Mouse (Mus musculus): ENCODE data around the gene Samd1. TPM values are rescaled to one million over a fixed set of nuclear protein-coding genes. Genes with fewer than 3 reads are reported as not detected.
A peak's percentile ranks its signal among the peaks of the same experiment; 100 is the strongest.

Gene Samd1
- polyA plus RNA-seq, 1 experiment from 2014 or later, result 5.6 TPM

DNA sequence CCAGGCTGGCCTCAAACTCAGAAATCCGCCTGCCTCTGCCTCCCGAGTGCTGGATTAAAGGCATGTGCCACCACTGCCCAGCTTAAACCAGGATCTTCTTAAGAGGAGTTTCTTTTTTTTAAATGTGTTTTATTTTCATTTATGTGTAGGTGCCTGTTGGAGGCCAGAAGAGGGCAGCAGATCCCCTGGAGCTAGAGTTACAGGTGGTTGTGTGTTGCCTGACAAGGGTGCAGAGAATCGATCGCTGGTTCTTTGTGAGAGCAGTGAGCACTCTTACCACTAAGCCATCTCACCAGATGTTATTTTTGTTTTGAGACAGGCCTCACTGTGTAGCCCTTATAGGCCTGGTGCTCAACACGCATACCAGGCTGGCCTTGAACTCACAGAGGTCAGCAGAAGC lies 18.4 kb downstream of the Samd1 start:
- peaks cover 39% of the 10 kb centered on the region for H3K27me3 ChIP-seq
- no peaks in the 10 kb centered on the region for H3K36me3 ChIP-seq
- no peak overlapping the region for H3K27ac ChIP-seq
- WGBS, result 94% methylated on average over 5 of the region's 5 CpGs
- no peak for ATAC-seq (replicated peaks; ENCODE audit: insufficient number of reproducible peaks, insufficient read depth, low FRiP score, low read depth)
- H3K9me3 ChIP-seq (replicated peaks), result no peaks in the 10 kb centered on the region
- H3K9ac ChIP-seq, result no peak overlapping the region
- H3K4me3 ChIP-seq, result no peak overlapping the region
- peaks cover 19% of the 10 kb centered on the region for H3K4me1 ChIP-seq (replicated peaks)
- no peak overlapping the region for H3K4me2 ChIP-seq

DNA sequence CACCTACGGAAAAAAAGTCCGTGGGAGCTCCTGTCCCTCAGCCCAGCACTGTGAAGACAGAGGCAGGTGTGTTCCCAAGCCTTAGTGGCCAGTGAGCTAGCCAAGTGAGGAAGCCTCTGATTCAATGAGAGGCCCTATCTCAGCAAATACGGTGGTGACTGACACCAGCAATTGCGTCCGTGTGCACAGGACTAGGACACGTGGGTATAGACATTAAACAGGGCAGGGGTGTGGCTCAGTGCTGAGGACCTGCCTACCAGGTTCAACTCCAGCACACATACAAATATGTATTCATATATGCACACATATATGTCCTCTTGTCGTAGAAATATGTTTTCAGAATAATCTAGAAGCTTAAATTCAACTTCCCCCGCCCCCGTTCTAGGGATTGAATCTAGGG lies 22.3 kb downstream of the Samd1 start:
- no peak overlapping the region for H3K4me2 ChIP-seq
- peaks cover 36% of the 10 kb centered on the region for H3K4me1 ChIP-seq (replicated peaks)
- peaks cover 22% of the 10 kb centered on the region for H3K27me3 ChIP-seq
- H3K27ac ChIP-seq, result no peak overlapping the region
- H3K9ac ChIP-seq, result no peak overlapping the region
- no peak for ATAC-seq (replicated peaks; ENCODE audit: insufficient number of reproducible peaks, insufficient read depth, low FRiP score, low read depth)
- no peak overlapping the region for H3K4me3 ChIP-seq
- 77% methylated on average over 9 of the region's 9 CpGs for WGBS
- no peaks in the 10 kb centered on the region for H3K9me3 ChIP-seq (replicated peaks)
- no peaks in the 10 kb centered on the region for H3K36me3 ChIP-seq

DNA sequence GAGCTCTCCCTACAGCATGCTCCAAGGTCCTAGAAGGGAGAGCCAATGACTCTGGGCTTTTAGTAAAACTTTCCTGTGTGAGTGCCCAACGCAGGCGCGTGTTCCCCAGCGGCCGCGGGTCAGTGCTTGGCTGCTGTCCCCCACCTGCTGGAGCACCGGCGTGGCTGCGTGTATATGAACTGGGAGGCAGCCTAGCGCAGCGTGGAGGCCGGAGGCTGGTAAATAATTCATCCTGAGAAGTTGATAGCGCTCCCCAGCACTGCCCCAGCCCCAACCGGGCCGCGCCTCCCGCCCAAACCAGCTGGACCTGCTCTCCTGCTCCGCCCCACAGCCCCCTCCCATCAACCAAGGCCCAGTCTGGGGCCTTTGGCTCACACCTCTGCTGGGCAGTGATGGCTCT lies 23.6 kb downstream of the Samd1 start, which contains the start of gene Palm3:
Palm3 (plus strand) TSS at position 376 of the 400 bp plus-strand sequence.
- no peak within 1 kb of the TSS for H3K9ac ChIP-seq
- H3K27me3 ChIP-seq, result peaks cover 34% of the 10 kb centered on the region
- H3K27ac ChIP-seq, result no peak within 1 kb of the TSS
- no peak for ATAC-seq (replicated peaks; ENCODE audit: insufficient number of reproducible peaks, insufficient read depth, low FRiP score, low read depth)
- peaks cover 44% of the 10 kb centered on the region for H3K4me1 ChIP-seq (replicated peaks)
- peak within 1 kb of the TSS; percentile 22; the same call in 1 of the 2 replicates for H3K4me2 ChIP-seq
- no peaks in the 10 kb centered on the region for H3K9me3 ChIP-seq (replicated peaks)
- 10% methylated on average over 18 of the region's 18 CpGs for WGBS
- no peak within 1 kb of the TSS for H3K4me3 ChIP-seq
- H3K36me3 ChIP-seq, result no peaks in the 10 kb centered on the region

DNA sequence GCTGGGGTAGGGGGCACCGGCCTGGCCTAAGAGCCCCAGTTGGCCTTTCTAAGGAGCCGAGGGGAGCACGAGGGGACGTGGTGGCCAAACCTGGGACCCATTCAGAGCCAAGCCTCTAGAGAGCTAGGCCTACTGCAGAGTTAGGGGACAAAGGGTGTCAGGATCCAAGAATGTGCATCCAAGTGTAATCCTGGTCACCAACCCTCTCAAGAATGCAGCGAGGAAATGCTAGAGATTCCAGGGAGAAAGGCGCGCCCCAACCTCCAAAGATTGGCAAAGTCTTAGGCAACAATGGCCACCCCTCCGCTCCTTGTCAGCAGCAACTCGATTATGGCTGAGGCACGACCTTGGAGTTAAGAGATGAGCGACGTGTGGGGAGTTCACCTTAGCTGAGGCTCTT lies 24.1 kb downstream of the Samd1 start:
- ATAC-seq (replicated peaks; ENCODE audit: insufficient number of reproducible peaks, insufficient read depth, low FRiP score, low read depth), result no peak
- H3K4me2 ChIP-seq, result peak overlapping the region; percentile 22; the same call in 1 of the 2 replicates
- no peaks in the 10 kb centered on the region for H3K36me3 ChIP-seq
- no peak overlapping the region for H3K4me3 ChIP-seq
- peaks cover 47% of the 10 kb centered on the region for H3K4me1 ChIP-seq (replicated peaks)
- H3K27ac ChIP-seq, result no peak overlapping the region
- 53% methylated on average over 12 of the region's 12 CpGs for WGBS
- peaks cover 38% of the 10 kb centered on the region for H3K27me3 ChIP-seq
- H3K9ac ChIP-seq, result no peak overlapping the region
- no peaks in the 10 kb centered on the region for H3K9me3 ChIP-seq (replicated peaks)

DNA sequence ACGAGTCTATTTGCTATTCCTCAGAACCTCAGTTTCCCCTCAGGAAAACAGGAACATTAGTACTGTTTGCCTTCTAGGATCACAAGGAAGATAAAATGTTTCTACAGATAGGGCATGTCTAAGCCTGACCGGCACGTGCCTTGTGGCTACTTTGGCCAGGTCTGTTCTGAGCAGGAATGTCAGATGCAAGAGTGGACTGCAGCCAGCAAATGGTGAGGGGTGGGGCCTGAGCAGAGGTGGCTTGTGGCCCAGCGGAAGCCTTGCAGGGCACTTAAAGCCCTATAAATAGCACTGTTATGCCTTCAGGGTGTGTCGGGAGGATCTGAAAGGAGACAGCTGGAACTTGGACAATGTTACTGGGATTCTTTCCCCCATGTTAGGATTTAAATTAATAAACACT lies 25.6 kb downstream of the Samd1 start:
- H3K27ac ChIP-seq, result peak overlapping the region; percentile 66
- H3K9me3 ChIP-seq (replicated peaks), result no peaks in the 10 kb centered on the region
- peak; percentile 75 for ATAC-seq (replicated peaks; ENCODE audit: insufficient number of reproducible peaks, insufficient read depth, low FRiP score, low read depth)
- H3K9ac ChIP-seq, result no peak overlapping the region
- H3K36me3 ChIP-seq, result no peaks in the 10 kb centered on the region
- H3K4me1 ChIP-seq (replicated peaks), result peaks cover 47% of the 10 kb centered on the region
- H3K4me2 ChIP-seq, result peak overlapping the region; percentile 23
- no peak overlapping the region for H3K4me3 ChIP-seq
- peaks cover 54% of the 10 kb centered on the region for H3K27me3 ChIP-seq
- 6% methylated on average over 5 of the region's 5 CpGs for WGBS

DNA sequence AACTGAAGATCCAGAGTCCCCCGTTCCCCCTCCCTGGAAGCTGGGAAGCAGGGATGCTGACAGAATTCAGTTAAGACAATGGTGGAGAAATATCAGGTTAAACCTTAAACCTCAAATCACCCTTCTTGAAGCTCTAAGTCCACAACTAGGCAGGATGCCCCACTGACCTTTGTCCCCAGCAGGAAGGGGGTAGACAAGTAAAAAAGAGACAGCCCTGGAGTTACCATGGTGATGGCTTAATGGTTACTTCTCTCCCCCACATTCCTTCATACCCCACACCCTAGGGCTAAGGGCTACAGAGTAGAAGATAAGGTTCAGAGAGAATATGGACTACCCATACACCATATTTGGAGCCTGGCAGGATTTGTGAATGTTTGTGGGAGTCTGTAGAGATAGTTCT lies 26.2 kb downstream of the Samd1 start:
- peaks cover 47% of the 10 kb centered on the region for H3K4me1 ChIP-seq (replicated peaks)
- H3K4me3 ChIP-seq, result no peak overlapping the region
- WGBS, result 29% methylated on average over 1 of the region's 1 CpGs

DNA sequence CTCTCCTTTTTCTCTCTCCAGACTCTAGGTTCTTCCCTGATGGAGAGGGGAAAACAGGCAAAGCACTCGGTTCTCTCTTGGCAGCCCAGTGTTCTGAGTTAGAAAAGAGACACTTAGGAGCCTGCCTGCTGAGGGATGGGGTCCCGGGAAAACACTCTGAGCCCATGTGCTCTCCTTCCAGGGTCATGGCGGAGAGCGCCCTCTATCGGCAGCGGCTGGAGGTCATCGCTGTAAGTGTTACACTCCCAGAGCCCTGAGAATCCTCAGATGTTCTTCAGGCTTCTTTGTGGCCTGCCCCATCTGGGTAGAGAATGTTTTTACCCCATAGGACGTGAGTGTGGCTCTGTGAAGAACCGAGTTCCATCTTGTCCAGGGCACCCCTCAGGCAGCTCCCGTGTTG lies 26.7 kb downstream of the Samd1 start:
- Histone ChIP-seq H3K27ac (peak overlapping the region; percentile 66; the same call in 1 of the 2 replicates), H3K4me2 (no peak overlapping the region), H3K4me3 (no peak overlapping the region), H3K9ac (no peak overlapping the region), H3K9me3 (replicated peaks) (no peaks in the 10 kb centered on the region), H3K36me3 (no peaks in the 10 kb centered on the region), H3K4me1 (replicated peaks) (peaks cover 47% of the 10 kb centered on the region), H3K27me3 (peaks cover 62% of the 10 kb centered on the region)
- WGBS, result 21% methylated on average over 10 of the region's 10 CpGs
- ATAC-seq (replicated peaks; ENCODE audit: insufficient number of reproducible peaks, insufficient read depth, low FRiP score, low read depth), result no peak

More for the DNA sequence above, 26.2 kb downstream of the Samd1 start:
- H3K4me2 ChIP-seq, result peak overlapping the region; percentile 23
- peak overlapping the region; percentile 66 for H3K27ac ChIP-seq
- no peaks in the 10 kb centered on the region for H3K36me3 ChIP-seq
- ATAC-seq (replicated peaks; ENCODE audit: insufficient number of reproducible peaks, insufficient read depth, low FRiP score, low read depth), result no peak
- H3K9me3 ChIP-seq (replicated peaks), result no peaks in the 10 kb centered on the region
- H3K27me3 ChIP-seq, result peaks cover 58% of the 10 kb centered on the region
- no peak overlapping the region for H3K9ac ChIP-seq

DNA sequence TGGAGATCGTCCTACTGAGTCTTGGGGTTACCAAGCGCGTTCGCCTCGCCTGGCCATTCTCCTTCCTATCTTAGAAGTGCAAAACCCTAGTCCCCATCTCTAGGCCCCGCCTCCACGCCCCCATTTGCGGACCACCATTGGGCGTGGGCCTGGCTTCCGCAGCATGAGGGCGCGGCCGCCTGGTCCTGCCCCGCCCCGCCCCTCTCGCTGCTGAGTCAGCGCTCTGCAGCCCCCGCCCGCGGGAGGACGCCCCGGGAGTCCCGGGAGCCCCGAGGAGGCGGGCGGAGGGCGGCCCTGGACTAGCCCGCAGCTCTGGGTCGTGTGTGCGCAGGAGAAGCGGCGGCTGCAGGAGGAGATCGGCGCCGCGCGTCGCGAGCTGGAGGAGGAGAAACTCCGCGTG lies 28.4 kb downstream of the Samd1 start:
- Histone ChIP-seq H3K27ac (no peak overlapping the region), H3K4me3 (peak overlapping the region; percentile 54), H3K4me2 (peak overlapping the region; percentile 85), H3K4me1 (replicated peaks) (peaks cover 46% of the 10 kb centered on the region), H3K27me3 (peaks cover 53% of the 10 kb centered on the region), H3K36me3 (no peaks in the 10 kb centered on the region), H3K9me3 (replicated peaks) (no peaks in the 10 kb centered on the region), H3K9ac (peak overlapping the region; percentile 43; the same call in 1 of the 2 replicates)
- WGBS, result 1% methylated on average over 41 of the region's 41 CpGs
- ATAC-seq (replicated peaks; ENCODE audit: insufficient number of reproducible peaks, insufficient read depth, low FRiP score, low read depth), result no peak; the same call in 1 of the 2 replicates

DNA sequence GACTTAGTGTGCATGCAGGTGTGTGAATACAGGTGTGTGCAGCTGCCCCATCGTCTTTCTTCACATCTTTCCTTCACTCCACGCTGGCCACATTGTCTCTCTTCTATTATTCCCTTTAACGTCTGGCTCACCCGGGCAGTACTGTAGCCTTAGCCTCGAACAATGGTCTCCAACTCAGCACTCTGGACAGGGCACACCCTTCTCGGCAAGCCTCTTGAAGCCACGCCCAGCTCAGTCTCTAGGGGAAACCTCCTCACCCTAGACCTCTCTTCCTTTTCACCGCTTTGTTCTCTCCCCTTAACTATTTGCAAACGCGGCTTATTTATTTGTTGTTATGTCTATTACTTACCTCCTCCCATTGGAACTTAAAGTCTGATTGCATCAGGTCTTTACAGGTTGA lies 30.0 kb downstream of the Samd1 start:
- peaks cover 41% of the 10 kb centered on the region for H3K27me3 ChIP-seq
- H3K9ac ChIP-seq, result no peak overlapping the region
- no peak for ATAC-seq (replicated peaks; ENCODE audit: insufficient number of reproducible peaks, insufficient read depth, low FRiP score, low read depth)
- 13% methylated on average over 10 of the region's 10 CpGs for WGBS
- H3K9me3 ChIP-seq (replicated peaks), result no peaks in the 10 kb centered on the region
- H3K4me1 ChIP-seq (replicated peaks), result peaks cover 30% of the 10 kb centered on the region
- no peak overlapping the region for H3K27ac ChIP-seq
- no peak overlapping the region for H3K4me3 ChIP-seq
- no peak overlapping the region for H3K4me2 ChIP-seq
- no peaks in the 10 kb centered on the region for H3K36me3 ChIP-seq

DNA sequence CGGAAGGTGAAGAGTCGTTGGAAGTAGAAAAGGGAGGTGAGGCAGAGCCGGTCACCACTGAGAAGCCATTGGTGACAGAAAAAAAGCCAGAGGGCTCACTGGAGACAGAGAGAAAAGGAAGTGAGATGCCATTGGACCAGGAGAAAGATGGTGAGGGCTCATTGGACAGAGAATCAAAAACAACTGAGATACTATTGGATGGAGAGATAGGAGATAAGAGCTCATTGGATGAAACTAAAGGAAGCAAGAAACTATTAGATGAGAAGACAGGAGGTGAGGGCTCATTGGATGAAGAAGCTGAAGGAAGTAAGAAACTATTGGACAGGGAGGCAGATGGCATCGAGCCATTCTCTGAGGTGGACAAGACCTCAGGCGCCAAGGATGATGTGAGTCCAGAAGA lies 31.8 kb downstream of the Samd1 start:
- 87% methylated on average over 5 of the region's 5 CpGs for WGBS
- H3K4me1 ChIP-seq (replicated peaks), result peaks cover 12% of the 10 kb centered on the region

DNA sequence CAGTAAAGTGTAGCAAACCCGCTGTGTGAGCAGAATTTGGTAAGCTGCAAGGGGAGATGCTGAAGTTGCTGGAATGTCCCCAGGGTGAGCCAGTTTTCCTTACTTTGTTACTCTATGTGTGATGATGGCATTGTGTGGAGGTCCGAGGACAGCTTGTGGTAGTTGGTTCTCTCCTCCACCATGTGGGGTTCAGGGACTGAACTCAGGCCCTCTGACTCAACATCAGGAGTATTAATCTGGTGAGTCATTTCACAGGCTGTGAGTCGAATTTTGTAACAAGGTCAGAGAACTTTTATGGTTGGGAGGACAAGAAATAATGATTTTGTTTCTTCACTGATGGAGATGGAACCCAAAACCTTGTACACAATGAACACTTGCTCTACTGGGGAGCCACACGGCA lies 35.3 kb downstream of the Samd1 start:
- no peak overlapping the region for H3K4me2 ChIP-seq
- H3K4me3 ChIP-seq, result no peak overlapping the region
- no peak overlapping the region for H3K27ac ChIP-seq
- H3K36me3 ChIP-seq, result no peaks in the 10 kb centered on the region
- WGBS, result 69% methylated on average over 4 of the region's 4 CpGs
- H3K9me3 ChIP-seq (replicated peaks), result no peaks in the 10 kb centered on the region
- peaks cover 12% of the 10 kb centered on the region for H3K27me3 ChIP-seq
- H3K9ac ChIP-seq, result no peak overlapping the region
- H3K4me1 ChIP-seq (replicated peaks), result peaks cover under 1% of the 10 kb centered on the region; the same call in 1 of the 2 replicates
- ATAC-seq (replicated peaks; ENCODE audit: insufficient number of reproducible peaks, insufficient read depth, low FRiP score, low read depth), result no peak

More for the DNA sequence above, 31.8 kb downstream of the Samd1 start:
- peaks cover 41% of the 10 kb centered on the region for H3K27me3 ChIP-seq
- H3K36me3 ChIP-seq, result no peaks in the 10 kb centered on the region
- no peak overlapping the region for H3K4me3 ChIP-seq
- H3K9me3 ChIP-seq (replicated peaks), result no peaks in the 10 kb centered on the region
- no peak for ATAC-seq (replicated peaks; ENCODE audit: insufficient number of reproducible peaks, insufficient read depth, low FRiP score, low read depth)
- no peak overlapping the region for H3K4me2 ChIP-seq
- no peak overlapping the region for H3K27ac ChIP-seq
- H3K9ac ChIP-seq, result no peak overlapping the region

DNA sequence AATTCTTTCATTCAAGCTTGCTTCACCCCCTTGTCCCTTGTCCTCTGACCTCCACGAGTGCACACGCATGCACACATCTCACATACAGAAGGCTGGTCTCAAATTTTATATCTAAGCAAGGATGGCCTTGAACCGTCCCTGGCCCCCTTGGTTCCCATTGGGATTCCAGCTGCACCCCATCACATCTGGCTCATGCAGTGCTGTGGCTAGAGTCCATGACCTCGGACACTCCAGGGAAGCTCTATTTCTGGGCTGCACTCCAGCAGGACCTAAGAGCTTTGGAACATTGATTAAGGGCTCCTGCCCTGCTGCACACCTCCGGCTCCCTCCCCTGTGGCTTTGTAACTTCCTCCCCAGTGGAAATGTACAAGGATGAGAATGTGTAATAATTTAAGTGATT lies 40.5 kb downstream of the Samd1 start:
- H3K9me3 ChIP-seq (replicated peaks), result no peaks in the 10 kb centered on the region
- no peaks in the 10 kb centered on the region for H3K36me3 ChIP-seq
- H3K27ac ChIP-seq, result no peak overlapping the region
- H3K27me3 ChIP-seq, result peaks cover 6% of the 10 kb centered on the region; the same call in 1 of the 2 replicates
- WGBS, result 57% methylated on average over 5 of the region's 5 CpGs
- no peak overlapping the region for H3K9ac ChIP-seq
- no peak overlapping the region for H3K4me3 ChIP-seq
- peaks cover 19% of the 10 kb centered on the region for H3K4me1 ChIP-seq (replicated peaks)
- no peak for ATAC-seq (replicated peaks; ENCODE audit: insufficient number of reproducible peaks, insufficient read depth, low FRiP score, low read depth)
- H3K4me2 ChIP-seq, result no peak overlapping the region
